ENCODE assay signal across 8 mouse cellular contexts in genomic region chr7:16129421-16129845, GRCm38 (mm10). TPM values are rescaled to one million over a fixed set of nuclear protein-coding genes. Genes with fewer than 3 reads are reported as not detected.
DNase-seq lines count a peak whose midpoint lies in the region; ATAC-seq and TF ChIP-seq lines count a peak whose summit lies in the region.

Gene Slc8a2 (plus strand): TSS chr7:16129826.

- peak; percentile 87 for ATAC-seq in common myeloid progenitor, adult 5-6 weeks (replicated peaks; ENCODE audit: low read depth, poor library complexity, severe bottlenecking)
- peak; percentile 91 for ATAC-seq in hindbrain, postnatal 0 days
- no peak for ATAC-seq in inflammation-experienced regulatory T-cells, adult 6 months

- peaks cover 13% of the 10 kb centered on the region for H3K4me1 ChIP-seq in hindbrain, postnatal 0 days (ENCODE audit: insufficient read depth, low read length)
- peaks cover 20% of the 10 kb centered on the region for H3K4me1 ChIP-seq in megakaryocyte, embryonic 14.5 days

- no peak for TF ChIP-seq CTCF in hindbrain, postnatal 0 days (IDR thresholded peaks at IDR 0.05; ENCODE audit: low read depth)

- H3K27ac ChIP-seq in hindbrain, postnatal 0 days = peak within 1 kb of the TSS; percentile 68

- no peaks in the 10 kb centered on the region for H3K27me3 ChIP-seq in hindbrain, postnatal 0 days (ENCODE audit: insufficient read depth, low read length)
- peaks cover 56% of the 10 kb centered on the region for H3K27me3 ChIP-seq in megakaryocyte, embryonic 14.5 days (replicated peaks)

- peaks cover 7% of the 10 kb centered on the region; the same call in 1 of the 2 replicates for H3K36me3 ChIP-seq in hindbrain, postnatal 0 days (ENCODE audit: insufficient read depth, low read length)
- H3K36me3 ChIP-seq in megakaryocyte, embryonic 14.5 days (replicated peaks; ENCODE audit: low read length) = peaks cover 26% of the 10 kb centered on the region

- H3K9ac ChIP-seq in hindbrain, postnatal 0 days (replicated peaks; ENCODE audit: low read length) = peak within 1 kb of the TSS; percentile 64

- H3K4me3 ChIP-seq in hindbrain, postnatal 0 days (ENCODE audit: low read length) = peak within 1 kb of the TSS; percentile 43
- peak within 1 kb of the TSS; percentile 81 for H3K4me3 ChIP-seq in megakaryocyte, embryonic 14.5 days (replicated peaks)

- WGBS in hindbrain, postnatal 0 days = 1% methylated on average over 12 of the region's 12 CpGs

- peak; percentile 40 to 47 for DNase-seq in adrenal gland, adult 18-20 months (ENCODE audit: low spot score in 2 of 2)
- peak; percentile 59 to 67 for DNase-seq in gastrocnemius, adult 8-10 months (ENCODE audit: low spot score in 2 of 2)
- peak; percentile 90 for DNase-seq in hindbrain, postnatal 0 days (ENCODE audit: low spot score)
- DNase-seq in left cerebral cortex, adult 9 months (ENCODE audit: low spot score in 2 of 2) = peak; percentile 81 to 92
- peak; percentile 88 for DNase-seq in right cerebral cortex, postnatal 14 days

- no peaks in the 10 kb centered on the region for H3K9me3 ChIP-seq in hindbrain, postnatal 0 days (ENCODE audit: low read length)
- no peaks in the 10 kb centered on the region for H3K9me3 ChIP-seq in megakaryocyte, embryonic 14.5 days

- peak within 1 kb of the TSS; percentile 57 for H3K4me2 ChIP-seq in hindbrain, postnatal 0 days (ENCODE audit: low read depth, low read length)

RNA-seq across cellular contexts. Expression of gene Slc8a2, which starts in this region (rescaled TPM):
- total RNA-seq in adrenal gland, adult 18-20 months (2021) = 1 to 10 TPM; 2.0 to 2.5 TPM
- total RNA-seq in common myeloid progenitor, adult 5-6 weeks (2017) = 0.09 TPM in 1 of 2 replicates, not detected in the other
- under 1 TPM; 0.07 to 0.19 (median 0.13) TPM for total RNA-seq in gastrocnemius, adult 8-10 months (2022)
- total RNA-seq in hindbrain, postnatal 0 days (2014; rRNA removed) = 78.6 and 79.4 TPM in 2 replicates
- polyA plus RNA-seq in hindbrain, postnatal 0 days (2015; fragmentation: Nextera tagmentation; extraction: Ambion mirVana) = 1.2 TPM in 2 replicates
- not detected in 2 replicates for polyA plus RNA-seq in megakaryocyte, embryonic 14.5 days (2012; ENCODE audit: insufficient read depth, low replicate concordance)
- polyA plus RNA-seq in inflammation-experienced regulatory T-cells, adult 6 months (2017; shearing (Covaris generic)) = not detected

Comparison
In these comparisons a context has a peak if more than half of its experiments do, and no peak if none do; other contexts are left out.
1. RNA of gene Slc8a2 (total RNA-seq): 78.6 to 79.4 TPM in hindbrain, postnatal 0 days; 2.0 to 2.5 TPM in adrenal gland, adult 18-20 months, 0.07 to 0.19 TPM in gastrocnemius, adult 8-10 months and 0.09 TPM in common myeloid progenitor, adult 5-6 weeks; every median in the first group is over 10 times any median in the second.
2. Peak in ATAC-seq in common myeloid progenitor, adult 5-6 weeks; RNA of the gene not detected or under 1 TPM.
3. Peak in DNase-seq in gastrocnemius, adult 8-10 months; RNA of the gene not detected or under 1 TPM.
4. Peak in every context shown above with its lines, with median percentiles within 50 percentile points of each other: DNase-seq.